Mouse (Mus musculus): ENCODE data around the gene Slc41a1. TPM values are rescaled to one million over a fixed set of nuclear protein-coding genes. Genes with fewer than 3 reads are reported as not detected.
A peak's percentile ranks its signal among the peaks of the same experiment; 100 is the strongest.

Gene Slc41a1
- polyA plus RNA-seq, 1 experiment: 14.4 TPM

- no peaks in the 10 kb centered on the region for H3K4me1 ChIP-seq (ENCODE audit: control insufficient read depth, insufficient read depth, low read length)
- no peaks in the 10 kb centered on the region for H3K36me3 ChIP-seq (ENCODE audit: control insufficient read depth, insufficient read depth, low read length, poor library complexity, severe bottlenecking)
- H3K9ac ChIP-seq (ENCODE audit: low read depth, poor library complexity, severe bottlenecking): no peak overlapping the region
- H3K27ac ChIP-seq (ENCODE audit: insufficient read depth, low read length): no peak overlapping the region
- no peaks in the 10 kb centered on the region for H3K27me3 ChIP-seq (ENCODE audit: control insufficient read depth, insufficient read depth, low read length, poor library complexity, severe bottlenecking)
- no peaks in the 10 kb centered on the region for H3K9me3 ChIP-seq (replicated peaks; ENCODE audit: control insufficient read depth, insufficient read depth, low read length, poor library complexity, severe bottlenecking)
- H3K4me3 ChIP-seq (ENCODE audit: low read depth, low read length): peak overlapping the region; percentile 30; the same call in 1 of the 2 replicates
- no peak for TF ChIP-seq POLR2A (IDR thresholded peaks at IDR 0.05; ENCODE audit: insufficient read depth, low read length)
Observed at GRCm38 (mm10) chr1:131879816-131880215, 52.5 kb downstream of the Slc41a1 start.

- Histone ChIP-seq H3K9me3 (replicated peaks; ENCODE audit: control insufficient read depth, insufficient read depth, low read length, poor library complexity, severe bottlenecking) (no peaks in the 10 kb centered on the region), H3K27me3 (ENCODE audit: control insufficient read depth, insufficient read depth, low read length, poor library complexity, severe bottlenecking) (no peaks in the 10 kb centered on the region), H3K36me3 (ENCODE audit: control insufficient read depth, insufficient read depth, low read length, poor library complexity, severe bottlenecking) (no peaks in the 10 kb centered on the region), H3K27ac (ENCODE audit: insufficient read depth, low read length) (no peak overlapping the region), H3K9ac (ENCODE audit: low read depth, poor library complexity, severe bottlenecking) (no peak overlapping the region), H3K4me3 (ENCODE audit: low read depth, low read length) (no peak overlapping the region), H3K4me1 (ENCODE audit: control insufficient read depth, insufficient read depth, low read length) (peaks cover 2% of the 10 kb centered on the region)
- no peak for TF ChIP-seq CTCF (IDR thresholded peaks at IDR 0.05; ENCODE audit: low read depth, low read length)
- TF ChIP-seq POLR2A (IDR thresholded peaks at IDR 0.05; ENCODE audit: insufficient read depth, low read length): no peak
- no peak for TF ChIP-seq EP300 (IDR thresholded peaks at IDR 0.05; ENCODE audit: insufficient read depth, low read depth, low read length)
Observed at GRCm38 (mm10) chr1:131882787-131883186, 55.5 kb downstream of the Slc41a1 start.

- no peaks in the 10 kb centered on the region for H3K9me3 ChIP-seq (replicated peaks; ENCODE audit: control insufficient read depth, insufficient read depth, low read length, poor library complexity, severe bottlenecking)
- no peak overlapping the region for H3K4me3 ChIP-seq (ENCODE audit: low read depth, low read length)
- peaks cover 8% of the 10 kb centered on the region for H3K4me1 ChIP-seq (ENCODE audit: control insufficient read depth, insufficient read depth, low read length)
- no peak overlapping the region for H3K9ac ChIP-seq (ENCODE audit: low read depth, poor library complexity, severe bottlenecking)
- no peaks in the 10 kb centered on the region for H3K27me3 ChIP-seq (ENCODE audit: control insufficient read depth, insufficient read depth, low read length, poor library complexity, severe bottlenecking)
- peak overlapping the region; percentile 72; the same call in 1 of the 2 replicates for H3K27ac ChIP-seq (ENCODE audit: insufficient read depth, low read length)
- no peaks in the 10 kb centered on the region for H3K36me3 ChIP-seq (ENCODE audit: control insufficient read depth, insufficient read depth, low read length, poor library complexity, severe bottlenecking)
- TF ChIP-seq EP300 (IDR thresholded peaks at IDR 0.05; ENCODE audit: insufficient read depth, low read depth, low read length): no peak
- TF ChIP-seq CTCF (IDR thresholded peaks at IDR 0.05; ENCODE audit: low read depth, low read length): no peak
- TF ChIP-seq POLR2A (IDR thresholded peaks at IDR 0.05; ENCODE audit: insufficient read depth, low read length): no peak
Observed at GRCm38 (mm10) chr1:131886173-131886572, 58.9 kb downstream of the Slc41a1 start.

- Histone ChIP-seq H3K4me1 (ENCODE audit: control insufficient read depth, insufficient read depth, low read length) (peaks cover 8% of the 10 kb centered on the region), H3K27me3 (ENCODE audit: control insufficient read depth, insufficient read depth, low read length, poor library complexity, severe bottlenecking) (no peaks in the 10 kb centered on the region), H3K27ac (ENCODE audit: insufficient read depth, low read length) (peak overlapping the region; percentile 72; the same call in 1 of the 2 replicates), H3K9me3 (replicated peaks; ENCODE audit: control insufficient read depth, insufficient read depth, low read length, poor library complexity, severe bottlenecking) (no peaks in the 10 kb centered on the region), H3K36me3 (ENCODE audit: control insufficient read depth, insufficient read depth, low read length, poor library complexity, severe bottlenecking) (no peaks in the 10 kb centered on the region), H3K4me3 (ENCODE audit: low read depth, low read length) (no peak overlapping the region), H3K9ac (ENCODE audit: low read depth, poor library complexity, severe bottlenecking) (0 out of 2 replicates have a peak overlapping the region, but pooled peaks have one; percentile 29)
- no peak for TF ChIP-seq EP300 (IDR thresholded peaks at IDR 0.05; ENCODE audit: insufficient read depth, low read depth, low read length)
- no peak for TF ChIP-seq CTCF (IDR thresholded peaks at IDR 0.05; ENCODE audit: low read depth, low read length)
- no peak for TF ChIP-seq POLR2A (IDR thresholded peaks at IDR 0.05; ENCODE audit: insufficient read depth, low read length)
Observed at GRCm38 (mm10) chr1:131886641-131887040, 59.3 kb downstream of the Slc41a1 start.

- peaks cover 8% of the 10 kb centered on the region for H3K4me1 ChIP-seq (ENCODE audit: control insufficient read depth, insufficient read depth, low read length)
- peaks cover 11% of the 10 kb centered on the region; the same call in 1 of the 2 replicates for H3K9me3 ChIP-seq (replicated peaks; ENCODE audit: control insufficient read depth, insufficient read depth, low read length, poor library complexity, severe bottlenecking)
- peak overlapping the region; percentile 100 for H3K27ac ChIP-seq (ENCODE audit: insufficient read depth, low read length)
- no peak overlapping the region for H3K4me3 ChIP-seq (ENCODE audit: low read depth, low read length)
- TF ChIP-seq EP300 (IDR thresholded peaks at IDR 0.05; ENCODE audit: insufficient read depth, low read depth, low read length): peak; percentile 95
- no peak for TF ChIP-seq CTCF (IDR thresholded peaks at IDR 0.05; ENCODE audit: low read depth, low read length)
- H3K9ac ChIP-seq (ENCODE audit: low read depth, poor library complexity, severe bottlenecking): peak overlapping the region; percentile 69; the same call in 1 of the 2 replicates
- H3K36me3 ChIP-seq (ENCODE audit: control insufficient read depth, insufficient read depth, low read length, poor library complexity, severe bottlenecking): no peaks in the 10 kb centered on the region; the same call in 1 of the 2 replicates
- no peaks in the 10 kb centered on the region for H3K27me3 ChIP-seq (ENCODE audit: control insufficient read depth, insufficient read depth, low read length, poor library complexity, severe bottlenecking)
Observed at GRCm38 (mm10) chr1:131890043-131890658, 62.9 kb downstream of the Slc41a1 start.

GRCm38 (mm10) chr1:131891436-131891835, 64.1 kb downstream of the Slc41a1 start:
- TF ChIP-seq CTCF (IDR thresholded peaks at IDR 0.05; ENCODE audit: low read depth, low read length) (no peak), POLR2A (IDR thresholded peaks at IDR 0.05; ENCODE audit: insufficient read depth, low read length) (no peak), EP300 (IDR thresholded peaks at IDR 0.05; ENCODE audit: insufficient read depth, low read depth, low read length) (peak; percentile 100)
- peak overlapping the region; percentile 100 for H3K27ac ChIP-seq (ENCODE audit: insufficient read depth, low read length)
- H3K36me3 ChIP-seq (ENCODE audit: control insufficient read depth, insufficient read depth, low read length, poor library complexity, severe bottlenecking): no peaks in the 10 kb centered on the region; the same call in 1 of the 2 replicates
- no peaks in the 10 kb centered on the region for H3K27me3 ChIP-seq (ENCODE audit: control insufficient read depth, insufficient read depth, low read length, poor library complexity, severe bottlenecking)
- H3K4me3 ChIP-seq (ENCODE audit: low read depth, low read length): no peak overlapping the region
- H3K4me1 ChIP-seq (ENCODE audit: control insufficient read depth, insufficient read depth, low read length): peaks cover 8% of the 10 kb centered on the region
- peak overlapping the region; percentile 69 for H3K9ac ChIP-seq (ENCODE audit: low read depth, poor library complexity, severe bottlenecking)
- peaks cover 11% of the 10 kb centered on the region; the same call in 1 of the 2 replicates for H3K9me3 ChIP-seq (replicated peaks; ENCODE audit: control insufficient read depth, insufficient read depth, low read length, poor library complexity, severe bottlenecking)

Other genes with a start within 250 kb of the Slc41a1 start
- 0.49 TPM in 1 of 2 replicates, not detected in the other for gene Avpr1b, start 228.3 kb upstream of the Slc41a1 start, polyA plus RNA-seq (2011; ENCODE audit: insufficient read depth, insufficient read length, low read depth, missing spikeins)
- gene Ctse, start 189.2 kb upstream of the Slc41a1 start, polyA plus RNA-seq (2011; ENCODE audit: insufficient read depth, insufficient read length, low read depth, missing spikeins): not detected in 2 replicates
- gene Rab7b, start 138.8 kb upstream of the Slc41a1 start, polyA plus RNA-seq (2011; ENCODE audit: insufficient read depth, insufficient read length, low read depth, missing spikeins): 3.1 and 4.4 TPM in 2 replicates
- gene Slc26a9, start 83.5 kb upstream of the Slc41a1 start, polyA plus RNA-seq (2011; ENCODE audit: insufficient read depth, insufficient read length, low read depth, missing spikeins): not detected in 2 replicates
- gene Pm20d1, start 30.1 kb upstream of the Slc41a1 start, polyA plus RNA-seq (2011; ENCODE audit: insufficient read depth, insufficient read length, low read depth, missing spikeins): 6.8 and 9.0 TPM in 2 replicates
- 4.3 and 9.6 TPM in 2 replicates for gene Rab29, start 39.7 kb downstream of the Slc41a1 start, polyA plus RNA-seq (2011; ENCODE audit: insufficient read depth, insufficient read length, low read depth, missing spikeins)
- gene Nucks1, start 83.0 kb downstream of the Slc41a1 start, polyA plus RNA-seq (2011; ENCODE audit: insufficient read depth, insufficient read length, low read depth, missing spikeins): 298 and 328 TPM in 2 replicates
- gene Slc45a3, start 135.5 kb downstream of the Slc41a1 start, polyA plus RNA-seq (2011; ENCODE audit: insufficient read depth, insufficient read length, low read depth, missing spikeins): 3.3 and 3.9 TPM in 2 replicates
- gene Elk4, start 180.1 kb downstream of the Slc41a1 start, polyA plus RNA-seq (2011; ENCODE audit: insufficient read depth, insufficient read length, low read depth, missing spikeins): 33.7 and 46.6 TPM in 2 replicates
- gene Mfsd4a, start 240.6 kb downstream of the Slc41a1 start, polyA plus RNA-seq (2011; ENCODE audit: insufficient read depth, insufficient read length, low read depth, missing spikeins): 0.44 TPM in 1 of 2 replicates, not detected in the other